Mouse (Mus musculus): Measurements from ENCODE around the gene Slit3. TPM values are rescaled to one million over a fixed set of nuclear protein-coding genes. Genes with fewer than 3 reads are reported as not detected.

Gene Slit3
- total and polyA plus RNA-seq, 3 experiments, result 0.76 TPM; not detected in 2

- no peak for DNase-seq (ENCODE audit: low spot score)
- H3K9me3 ChIP-seq (replicated peaks), result peaks cover 63% of the 10 kb centered on the region
- TF ChIP-seq TAL1 (conservative IDR thresholded peaks at IDR 0.05; ENCODE audit: low read depth, low read length), result no peak
- no peak for TF ChIP-seq GATA1 (IDR thresholded peaks at IDR 0.05; ENCODE audit: borderline replicate concordance, low read length)
- no peak for TF ChIP-seq CTCF (IDR thresholded peaks at IDR 0.05; ENCODE audit: low read depth, low read length)
- no peak for TF ChIP-seq POLR2AphosphoS5 (IDR thresholded peaks at IDR 0.05; ENCODE audit: insufficient replicate concordance, low read depth, low read length)
- no peak for TF ChIP-seq GATA2 (IDR thresholded peaks at IDR 0.05; ENCODE audit: borderline replicate concordance, low read depth, low read length)
- ATAC-seq (ENCODE audit: extremely low read depth, insufficient number of reproducible peaks, low FRiP score, poor library complexity, severe bottlenecking), result no peak
- H3K27me3 ChIP-seq (ENCODE audit: insufficient read depth, low read length), result no peaks in the 10 kb centered on the region
- no peaks in the 10 kb centered on the region for H3K36me3 ChIP-seq (replicated peaks)
- no peaks in the 10 kb centered on the region for H3K4me1 ChIP-seq (ENCODE audit: insufficient read depth, low read depth, low read length)
- H3K4me3 ChIP-seq (ENCODE audit: low read depth, low read length), result no peak overlapping the region
Observed at GRCm38 (mm10) chr11:35380766-35381165, 259.7 kb downstream of the Slit3 start.

- no peaks in the 10 kb centered on the region for H3K36me3 ChIP-seq (replicated peaks)
- ATAC-seq (ENCODE audit: extremely low read depth, insufficient number of reproducible peaks, low FRiP score, poor library complexity, severe bottlenecking) (no peak), DNase-seq (ENCODE audit: low spot score) (no peak)
- H3K27me3 ChIP-seq (ENCODE audit: insufficient read depth, low read length), result no peaks in the 10 kb centered on the region
- TF ChIP-seq POLR2AphosphoS5 (IDR thresholded peaks at IDR 0.05; ENCODE audit: insufficient replicate concordance, low read depth, low read length) (no peak), GATA1 (IDR thresholded peaks at IDR 0.05; ENCODE audit: borderline replicate concordance, low read length) (no peak), CTCF (IDR thresholded peaks at IDR 0.05; ENCODE audit: low read depth, low read length) (no peak), GATA2 (IDR thresholded peaks at IDR 0.05; ENCODE audit: borderline replicate concordance, low read depth, low read length) (no peak), TAL1 (conservative IDR thresholded peaks at IDR 0.05; ENCODE audit: low read depth, low read length) (no peak)
- H3K9me3 ChIP-seq (replicated peaks), result peaks cover 69% of the 10 kb centered on the region
- no peaks in the 10 kb centered on the region for H3K4me1 ChIP-seq (ENCODE audit: insufficient read depth, low read depth, low read length)
- H3K4me3 ChIP-seq (ENCODE audit: low read depth, low read length), result no peak overlapping the region
Observed at GRCm38 (mm10) chr11:35385444-35385843, 264.4 kb downstream of the Slit3 start.

- TF ChIP-seq GATA1 (IDR thresholded peaks at IDR 0.05; ENCODE audit: borderline replicate concordance, low read length) (no peak), TAL1 (conservative IDR thresholded peaks at IDR 0.05; ENCODE audit: low read depth, low read length) (no peak), GATA2 (IDR thresholded peaks at IDR 0.05; ENCODE audit: borderline replicate concordance, low read depth, low read length) (no peak)
- no peak for DNase-seq (ENCODE audit: low spot score)
- Histone ChIP-seq H3K4me1 (ENCODE audit: insufficient read depth, low read depth, low read length) (no peaks in the 10 kb centered on the region), H3K36me3 (replicated peaks) (no peaks in the 10 kb centered on the region), H3K9me3 (replicated peaks) (peaks cover 72% of the 10 kb centered on the region), H3K4me3 (ENCODE audit: low read depth, low read length) (no peak overlapping the region), H3K27me3 (ENCODE audit: insufficient read depth, low read length) (no peaks in the 10 kb centered on the region)
- no peak for ATAC-seq (ENCODE audit: extremely low read depth, insufficient number of reproducible peaks, low FRiP score, poor library complexity, severe bottlenecking)
Observed at GRCm38 (mm10) chr11:35387826-35388225, 266.8 kb downstream of the Slit3 start.

GRCm38 (mm10) chr11:35388471-35388870 lies 267.4 kb downstream of the Slit3 start:
- Histone ChIP-seq H3K9me3 (replicated peaks) (peaks cover 72% of the 10 kb centered on the region), H3K36me3 (replicated peaks) (no peaks in the 10 kb centered on the region), H3K27me3 (ENCODE audit: insufficient read depth, low read length) (no peaks in the 10 kb centered on the region), H3K4me3 (ENCODE audit: low read depth, low read length) (no peak overlapping the region), H3K4me1 (ENCODE audit: insufficient read depth, low read depth, low read length) (no peaks in the 10 kb centered on the region)
- no peak for ATAC-seq (ENCODE audit: extremely low read depth, insufficient number of reproducible peaks, low FRiP score, poor library complexity, severe bottlenecking)
- TF ChIP-seq CTCF (IDR thresholded peaks at IDR 0.05; ENCODE audit: low read depth, low read length) (no peak), POLR2AphosphoS5 (IDR thresholded peaks at IDR 0.05; ENCODE audit: insufficient replicate concordance, low read depth, low read length) (no peak), GATA1 (IDR thresholded peaks at IDR 0.05; ENCODE audit: borderline replicate concordance, low read length) (no peak), GATA2 (IDR thresholded peaks at IDR 0.05; ENCODE audit: borderline replicate concordance, low read depth, low read length) (no peak), TAL1 (conservative IDR thresholded peaks at IDR 0.05; ENCODE audit: low read depth, low read length) (no peak)
- no peak for DNase-seq (ENCODE audit: low spot score)

- Histone ChIP-seq H3K9me3 (replicated peaks) (peaks cover 70% of the 10 kb centered on the region), H3K4me1 (ENCODE audit: insufficient read depth, low read depth, low read length) (no peaks in the 10 kb centered on the region), H3K27me3 (ENCODE audit: insufficient read depth, low read length) (no peaks in the 10 kb centered on the region), H3K36me3 (replicated peaks) (no peaks in the 10 kb centered on the region), H3K4me3 (ENCODE audit: low read depth, low read length) (no peak overlapping the region)
- no peak for ATAC-seq (ENCODE audit: extremely low read depth, insufficient number of reproducible peaks, low FRiP score, poor library complexity, severe bottlenecking)
- DNase-seq (ENCODE audit: low spot score), result no peak
- TF ChIP-seq GATA1 (IDR thresholded peaks at IDR 0.05; ENCODE audit: borderline replicate concordance, low read length) (no peak), TAL1 (conservative IDR thresholded peaks at IDR 0.05; ENCODE audit: low read depth, low read length) (no peak), GATA2 (IDR thresholded peaks at IDR 0.05; ENCODE audit: borderline replicate concordance, low read depth, low read length) (no peak), CTCF (IDR thresholded peaks at IDR 0.05; ENCODE audit: low read depth, low read length) (no peak), POLR2AphosphoS5 (IDR thresholded peaks at IDR 0.05; ENCODE audit: insufficient replicate concordance, low read depth, low read length) (no peak)
Observed at GRCm38 (mm10) chr11:35389341-35389740, 268.3 kb downstream of the Slit3 start.

- no peak for ATAC-seq (ENCODE audit: extremely low read depth, insufficient number of reproducible peaks, low FRiP score, poor library complexity, severe bottlenecking)
- Histone ChIP-seq H3K4me1 (ENCODE audit: insufficient read depth, low read depth, low read length) (no peaks in the 10 kb centered on the region), H3K36me3 (replicated peaks) (no peaks in the 10 kb centered on the region), H3K9me3 (replicated peaks) (peaks cover 74% of the 10 kb centered on the region), H3K27me3 (ENCODE audit: insufficient read depth, low read length) (no peaks in the 10 kb centered on the region), H3K4me3 (ENCODE audit: low read depth, low read length) (no peak overlapping the region)
- DNase-seq (ENCODE audit: low spot score), result no peak
- TF ChIP-seq GATA2 (IDR thresholded peaks at IDR 0.05; ENCODE audit: borderline replicate concordance, low read depth, low read length) (no peak), GATA1 (IDR thresholded peaks at IDR 0.05; ENCODE audit: borderline replicate concordance, low read length) (no peak), CTCF (IDR thresholded peaks at IDR 0.05; ENCODE audit: low read depth, low read length) (no peak), POLR2AphosphoS5 (IDR thresholded peaks at IDR 0.05; ENCODE audit: insufficient replicate concordance, low read depth, low read length) (no peak), TAL1 (conservative IDR thresholded peaks at IDR 0.05; ENCODE audit: low read depth, low read length) (no peak)
Observed at GRCm38 (mm10) chr11:35389780-35390435, 268.9 kb downstream of the Slit3 start.

Measured in G1E (cell line).